Mouse (Mus musculus): ENCODE data around the gene Mrtfb. TPM values are rescaled to one million over a fixed set of nuclear protein-coding genes. Genes with fewer than 3 reads are reported as not detected.

The Mrtfb gene
- polyA plus RNA-seq, 1 experiment from 2014 or later, result 15.4 TPM

GRCm38 (mm10) chr16:13443764-13444163 is 187.5 kb downstream of the Mrtfb start:
- whole genome bisulfite sequencing, result 71% methylated on average over 1 of the region's 1 CpGs
- peaks cover 10% of the 10 kb centered on the region; the same call in 1 of the 2 replicates for H3K4me1 ChIP-seq (replicated peaks; ENCODE audit: control insufficient read depth, insufficient read depth, low read length)
- H3K27me3 ChIP-seq (ENCODE audit: control insufficient read depth, insufficient read depth, low read length), result 0 out of 2 replicates have a peak, but pooled peaks cover 4% of the 10 kb centered on the region
- H3K9ac ChIP-seq, result no peak overlapping the region
- H3K4me2 ChIP-seq (replicated peaks), result no peak overlapping the region
- H3K27ac ChIP-seq, result no peak overlapping the region
- DNase-seq (ENCODE audit: low spot score), result no peak
- H3K36me3 ChIP-seq (replicated peaks; ENCODE audit: control insufficient read depth, insufficient read depth), result no peaks in the 10 kb centered on the region
- no peaks in the 10 kb centered on the region for H3K9me3 ChIP-seq (ENCODE audit: control insufficient read depth, low read length)
- ATAC-seq (ENCODE audit: low FRiP score), result no peak
- H3K4me3 ChIP-seq (replicated peaks; ENCODE audit: low read length), result no peak overlapping the region

- DNase-seq (ENCODE audit: low spot score), result no peak
Measured at GRCm38 (mm10) chr16:13445461-13445860, 189.2 kb downstream of the Mrtfb start.

GRCm38 (mm10) chr16:13446488-13446887 is 190.2 kb downstream of the Mrtfb start:
- DNase-seq (ENCODE audit: low spot score), result peak; percentile 57
- ATAC-seq (ENCODE audit: low FRiP score), result peak; percentile 31; the same call in 1 of the 2 replicates
- Histone ChIP-seq H3K4me2 (replicated peaks) (peak overlapping the region; percentile 99), H3K27me3 (ENCODE audit: control insufficient read depth, insufficient read depth, low read length) (peaks cover 21% of the 10 kb centered on the region), H3K36me3 (replicated peaks; ENCODE audit: control insufficient read depth, insufficient read depth) (no peaks in the 10 kb centered on the region), H3K27ac (no peak overlapping the region), H3K9me3 (ENCODE audit: control insufficient read depth, low read length) (no peaks in the 10 kb centered on the region), H3K9ac (0 out of 2 replicates have a peak overlapping the region, but pooled peaks have one; percentile 18), H3K4me1 (replicated peaks; ENCODE audit: control insufficient read depth, insufficient read depth, low read length) (peaks cover 13% of the 10 kb centered on the region; the same call in 1 of the 2 replicates), H3K4me3 (replicated peaks; ENCODE audit: low read length) (peak overlapping the region; percentile 70)
- WGBS, result 20% methylated on average over 15 of the region's 15 CpGs

More at GRCm38 (mm10) chr16:13445461-13445860, 189.2 kb downstream of the Mrtfb start:
- H3K4me1 ChIP-seq (replicated peaks; ENCODE audit: control insufficient read depth, insufficient read depth, low read length), result peaks cover 13% of the 10 kb centered on the region; the same call in 1 of the 2 replicates
- no peak overlapping the region for H3K9ac ChIP-seq
- 55% methylated on average over 5 of the region's 5 CpGs for WGBS
- H3K27ac ChIP-seq, result no peak overlapping the region
- H3K4me2 ChIP-seq (replicated peaks), result no peak overlapping the region
- H3K36me3 ChIP-seq (replicated peaks; ENCODE audit: control insufficient read depth, insufficient read depth), result no peaks in the 10 kb centered on the region
- no peak overlapping the region for H3K4me3 ChIP-seq (replicated peaks; ENCODE audit: low read length)
- no peaks in the 10 kb centered on the region for H3K9me3 ChIP-seq (ENCODE audit: control insufficient read depth, low read length)
- peaks cover 20% of the 10 kb centered on the region for H3K27me3 ChIP-seq (ENCODE audit: control insufficient read depth, insufficient read depth, low read length)
- ATAC-seq (ENCODE audit: low FRiP score), result no peak

- ATAC-seq (ENCODE audit: low FRiP score) (no peak), DNase-seq (ENCODE audit: low spot score) (no peak)
- Histone ChIP-seq H3K4me1 (replicated peaks; ENCODE audit: control insufficient read depth, insufficient read depth, low read length) (peaks cover 13% of the 10 kb centered on the region; the same call in 1 of the 2 replicates), H3K9ac (peak overlapping the region; percentile 18; the same call in 1 of the 2 replicates), H3K4me3 (replicated peaks; ENCODE audit: low read length) (peak overlapping the region; percentile 70), H3K4me2 (replicated peaks) (peak overlapping the region; percentile 99), H3K9me3 (ENCODE audit: control insufficient read depth, low read length) (no peaks in the 10 kb centered on the region), H3K27me3 (ENCODE audit: control insufficient read depth, insufficient read depth, low read length) (peaks cover 21% of the 10 kb centered on the region), H3K36me3 (replicated peaks; ENCODE audit: control insufficient read depth, insufficient read depth) (no peaks in the 10 kb centered on the region), H3K27ac (no peak overlapping the region)
- WGBS, result 2% methylated on average over 11 of the region's 11 CpGs
Measured at GRCm38 (mm10) chr16:13446971-13447283, 190.6 kb downstream of the Mrtfb start.

GRCm38 (mm10) chr16:13447284-13448050 is 191.2 kb downstream of the Mrtfb start:
- peak overlapping the region; percentile 86 for H3K9ac ChIP-seq
- no peak for DNase-seq (ENCODE audit: low spot score)
- 0% methylated on average over 25 of the region's 43 CpGs for WGBS
- H3K27me3 ChIP-seq (ENCODE audit: control insufficient read depth, insufficient read depth, low read length), result peaks cover 21% of the 10 kb centered on the region
- peak overlapping the region; percentile 70 for H3K4me3 ChIP-seq (replicated peaks; ENCODE audit: low read length)
- H3K4me2 ChIP-seq (replicated peaks), result peak overlapping the region; percentile 99
- no peaks in the 10 kb centered on the region for H3K36me3 ChIP-seq (replicated peaks; ENCODE audit: control insufficient read depth, insufficient read depth)
- H3K4me1 ChIP-seq (replicated peaks; ENCODE audit: control insufficient read depth, insufficient read depth, low read length), result peaks cover 13% of the 10 kb centered on the region; the same call in 1 of the 2 replicates
- peak; percentile 66 for ATAC-seq (ENCODE audit: low FRiP score)
- H3K27ac ChIP-seq, result no peak overlapping the region
- H3K9me3 ChIP-seq (ENCODE audit: control insufficient read depth, low read length), result no peaks in the 10 kb centered on the region

- ATAC-seq (ENCODE audit: low FRiP score) (peak; percentile 56), DNase-seq (ENCODE audit: low spot score) (peak; percentile 51)
- Histone ChIP-seq H3K9ac (peak overlapping the region; percentile 86), H3K27me3 (ENCODE audit: control insufficient read depth, insufficient read depth, low read length) (peaks cover 21% of the 10 kb centered on the region), H3K27ac (no peak overlapping the region), H3K4me2 (replicated peaks) (peak overlapping the region; percentile 99), H3K36me3 (replicated peaks; ENCODE audit: control insufficient read depth, insufficient read depth) (no peaks in the 10 kb centered on the region), H3K4me3 (replicated peaks; ENCODE audit: low read length) (peak overlapping the region; percentile 70), H3K4me1 (replicated peaks; ENCODE audit: control insufficient read depth, insufficient read depth, low read length) (peaks cover 13% of the 10 kb centered on the region; the same call in 1 of the 2 replicates), H3K9me3 (ENCODE audit: control insufficient read depth, low read length) (no peaks in the 10 kb centered on the region)
- whole genome bisulfite sequencing, result under 1% methylated on average over 51 of the region's 52 CpGs
Measured at GRCm38 (mm10) chr16:13448051-13448705, 191.9 kb downstream of the Mrtfb start.

- H3K4me1 ChIP-seq (replicated peaks; ENCODE audit: control insufficient read depth, insufficient read depth, low read length), result peaks cover 13% of the 10 kb centered on the region; the same call in 1 of the 2 replicates
- peak overlapping the region; percentile 70 for H3K4me3 ChIP-seq (replicated peaks; ENCODE audit: low read length)
- 13% methylated on average over 8 of the region's 8 CpGs for WGBS
- H3K4me2 ChIP-seq (replicated peaks), result peak overlapping the region; percentile 99
- H3K27ac ChIP-seq, result no peak overlapping the region
- H3K36me3 ChIP-seq (replicated peaks; ENCODE audit: control insufficient read depth, insufficient read depth), result no peaks in the 10 kb centered on the region
- no peak for DNase-seq (ENCODE audit: low spot score)
- H3K9me3 ChIP-seq (ENCODE audit: control insufficient read depth, low read length), result no peaks in the 10 kb centered on the region
- H3K27me3 ChIP-seq (ENCODE audit: control insufficient read depth, insufficient read depth, low read length), result peaks cover 21% of the 10 kb centered on the region
- no peak for ATAC-seq (ENCODE audit: low FRiP score)
- H3K9ac ChIP-seq, result peak overlapping the region; percentile 86; the same call in 1 of the 2 replicates
Measured at GRCm38 (mm10) chr16:13448706-13449090, 192.4 kb downstream of the Mrtfb start.

- ATAC-seq (ENCODE audit: low FRiP score), result no peak
- Histone ChIP-seq H3K27ac (no peak overlapping the region), H3K36me3 (replicated peaks; ENCODE audit: control insufficient read depth, insufficient read depth) (no peaks in the 10 kb centered on the region), H3K4me2 (replicated peaks) (peak overlapping the region; percentile 99), H3K9me3 (ENCODE audit: control insufficient read depth, low read length) (no peaks in the 10 kb centered on the region), H3K4me3 (replicated peaks; ENCODE audit: low read length) (no peak overlapping the region), H3K9ac (no peak overlapping the region), H3K4me1 (replicated peaks; ENCODE audit: control insufficient read depth, insufficient read depth, low read length) (peaks cover 13% of the 10 kb centered on the region; the same call in 1 of the 2 replicates), H3K27me3 (ENCODE audit: control insufficient read depth, insufficient read depth, low read length) (peaks cover 21% of the 10 kb centered on the region)
- no peak for DNase-seq (ENCODE audit: low spot score)
- 17% methylated on average over 13 of the region's 13 CpGs for WGBS
Measured at GRCm38 (mm10) chr16:13449491-13449890, 193.2 kb downstream of the Mrtfb start.

- no peak for DNase-seq (ENCODE audit: low spot score)
- H3K27ac ChIP-seq, result no peak overlapping the region
- H3K4me2 ChIP-seq (replicated peaks), result no peak overlapping the region
- H3K27me3 ChIP-seq (ENCODE audit: control insufficient read depth, insufficient read depth, low read length), result peaks cover 21% of the 10 kb centered on the region
- H3K9me3 ChIP-seq (ENCODE audit: control insufficient read depth, low read length), result no peaks in the 10 kb centered on the region
- 19% methylated on average over 7 of the region's 7 CpGs for WGBS
- ATAC-seq (ENCODE audit: low FRiP score), result no peak
- no peak overlapping the region for H3K4me3 ChIP-seq (replicated peaks; ENCODE audit: low read length)
- peaks cover 13% of the 10 kb centered on the region; the same call in 1 of the 2 replicates for H3K4me1 ChIP-seq (replicated peaks; ENCODE audit: control insufficient read depth, insufficient read depth, low read length)
- H3K36me3 ChIP-seq (replicated peaks; ENCODE audit: control insufficient read depth, insufficient read depth), result no peaks in the 10 kb centered on the region
- no peak overlapping the region for H3K9ac ChIP-seq
Measured at GRCm38 (mm10) chr16:13450831-13451230, 194.6 kb downstream of the Mrtfb start.
